Mouse (Mus musculus) MEL (cell line): Measurements from ENCODE around the gene Phf5a. TPM values are rescaled to one million over a fixed set of nuclear protein-coding genes. Genes with fewer than 3 reads are reported as not detected.

ENCODE experiments used
- DNase-seq: peaks from one replicate; pipeline ENCODE4 v3.0.0; 2011; ENCODE audit warnings: low read depth, low spot score
- H3K27ac ChIP-seq: 2 replicates; pipeline ENCODE4 v1.5.1; 2012; ENCODE audit warnings: low read depth, mild to moderate bottlenecking, control low read depth, low read length, moderate library complexity; ENCODE audit not compliant: control insufficient read depth
- H3K27me3 ChIP-seq, 2 experiments: fragments of 150-350 bp in 1 of 2; sonication (generic) in 1 of 2; 2 replicates each; pipeline ENCODE4 v1.6.1; 2012; ENCODE audit warnings: low read length in 2 of 2, mild to moderate bottlenecking in 2 of 2, improper control_type of control experiment in 1 of 2, moderate library complexity in 1 of 2; ENCODE audit not compliant: insufficient read depth in 2 of 2, control insufficient read depth in 1 of 2
- H3K36me3 ChIP-seq, 2 experiments: 2 replicates each; pipeline ENCODE4 v1.6.1; 2012 to 2014; ENCODE audit warnings: low read length in 2 of 2, improper control_type of control experiment in 1 of 2, inconsistent platforms in 1 of 2, mild to moderate bottlenecking in 1 of 2; ENCODE audit not compliant: insufficient read depth in 2 of 2, control insufficient read depth in 1 of 2
- H3K4me1 ChIP-seq, 2 experiments: fragments of 150-350 bp in 1 of 2; sonication (generic) in 1 of 2; 2 replicates each; pipeline ENCODE4 v1.6.1; 2012; ENCODE audit warnings: low read length in 2 of 2, improper control_type of control experiment in 1 of 2, mild to moderate bottlenecking in 1 of 2; ENCODE audit not compliant: insufficient read depth in 2 of 2, control insufficient read depth in 1 of 2
- H3K4me3 ChIP-seq, 2 experiments: fragments of 150-350 bp in 1 of 2; sonication (generic) in 1 of 2; 2 replicates each; pipeline ENCODE4 v1.5.1; 2012; ENCODE audit warnings: low read depth in 2 of 2, low read length in 2 of 2, mild to moderate bottlenecking in 2 of 2, moderate library complexity in 2 of 2, control low read depth in 1 of 2, improper control_type of control experiment in 1 of 2; ENCODE audit not compliant: control insufficient read depth in 1 of 2, insufficient read depth in 1 of 2
- H3K79me2 ChIP-seq: 2 replicates; pipeline ENCODE4 v1.6.1; 2012; ENCODE audit warnings: mild to moderate bottlenecking, low read length, moderate library complexity; ENCODE audit not compliant: control insufficient read depth, poor library complexity, insufficient read depth
- H3K9ac ChIP-seq: 2 replicates; pipeline ENCODE4 v1.6.1; 2012; ENCODE audit warnings: low read depth, mild to moderate bottlenecking, control low read depth, low read length, moderate library complexity; ENCODE audit not compliant: control insufficient read depth, poor library complexity, severe bottlenecking
- H3K9me3 ChIP-seq: fragments of 150-350 bp; sonication (generic); replicated peaks from 2 replicates; pipeline ENCODE4 v1.6.1; 2012; ENCODE audit warnings: mild to moderate bottlenecking, low read length, improper control_type of control experiment, moderate library complexity; ENCODE audit not compliant: insufficient read depth
- CHD1 ChIP-seq: IDR thresholded peaks from 2 replicates; pipeline ENCODE4 v1.6.1; 2012; ENCODE audit warnings: low read depth, mild to moderate bottlenecking, inconsistent platforms, low read length, improper control_type of control experiment
- CTCF ChIP-seq, 3 experiments: IDR thresholded peaks in 2 of 3; conservative IDR thresholded peaks in 1 of 3; 2 replicates each; pipeline ENCODE4 v1.5.1; 2011 to 2012; ENCODE audit warnings: low read length in 3 of 3, low read depth in 2 of 3, mild to moderate bottlenecking in 2 of 3, improper control_type of control experiment in 1 of 3, inconsistent platforms in 1 of 3, mixed read lengths in 1 of 3, moderate library complexity in 1 of 3; ENCODE audit not compliant: control insufficient read depth in 1 of 3, insufficient read depth in 1 of 3, poor library complexity in 1 of 3, severe bottlenecking in 1 of 3
- ELF1 ChIP-seq: IDR thresholded peaks from 2 replicates; pipeline ENCODE4 v1.6.1; 2014; ENCODE audit warnings: low read depth, mild to moderate bottlenecking, inconsistent platforms, low read length, improper control_type of control experiment, moderate library complexity
- ETS1 ChIP-seq: IDR thresholded peaks from 2 replicates; pipeline ENCODE4 v1.6.1; 2012; ENCODE audit warnings: low read depth, mild to moderate bottlenecking, inconsistent platforms, low read length, improper control_type of control experiment, moderate library complexity
- GATA1 ChIP-seq: IDR thresholded peaks from 2 replicates; pipeline ENCODE4 v1.6.1; 2011; ENCODE audit warnings: low read depth, low read length, improper control_type of control experiment
- HCFC1 ChIP-seq: IDR thresholded peaks from 2 replicates; pipeline ENCODE4 v1.6.1; 2012; ENCODE audit warnings: low read depth, mild to moderate bottlenecking, inconsistent platforms, low read length, improper control_type of control experiment, moderate library complexity
- JUND ChIP-seq: IDR thresholded peaks from 2 replicates; pipeline ENCODE4 v1.6.1; 2011; ENCODE audit warnings: low read depth, mild to moderate bottlenecking, improper control_type of control experiment, low read length
- KAT2A ChIP-seq: conservative IDR thresholded peaks from 2 replicates; pipeline ENCODE4 v1.6.1; 2012; ENCODE audit warnings: low read depth, low read length, improper control_type of control experiment, inconsistent platforms
- MAFK ChIP-seq: IDR thresholded peaks from 2 replicates; pipeline ENCODE4 v1.6.1; 2011; ENCODE audit warnings: low read depth, mild to moderate bottlenecking, low read length, improper control_type of control experiment, borderline replicate concordance
- MAX ChIP-seq: IDR thresholded peaks from 2 replicates; pipeline ENCODE4 v1.6.1; 2011; ENCODE audit warnings: low read length, improper control_type of control experiment
- MAZ ChIP-seq: IDR thresholded peaks from 2 replicates; pipeline ENCODE4 v1.6.1; 2012; ENCODE audit warnings: low read depth, mild to moderate bottlenecking, inconsistent platforms, low read length, improper control_type of control experiment
- MXI1 ChIP-seq: IDR thresholded peaks from 2 replicates; pipeline ENCODE4 v1.6.1; 2011; ENCODE audit warnings: mild to moderate bottlenecking, low read depth, low read length, improper control_type of control experiment
- MYB ChIP-seq: IDR thresholded peaks from 2 replicates; pipeline ENCODE4 v1.6.1; 2011; ENCODE audit warnings: mild to moderate bottlenecking, low read depth, low read length, improper control_type of control experiment
- MYC ChIP-seq: IDR thresholded peaks from 2 replicates; pipeline ENCODE4 v1.6.1; 2011; ENCODE audit warnings: low read depth, mild to moderate bottlenecking, low read length, improper control_type of control experiment, moderate library complexity
- NELFE ChIP-seq: IDR thresholded peaks from 2 replicates; pipeline ENCODE4 v1.6.1; 2011; ENCODE audit warnings: low read depth, low read length, improper control_type of control experiment
- NRF1 ChIP-seq: IDR thresholded peaks from 2 replicates; pipeline ENCODE4 v1.6.1; 2014; ENCODE audit warnings: low read depth, mild to moderate bottlenecking, inconsistent platforms, low read length, improper control_type of control experiment, moderate library complexity; ENCODE audit not compliant: poor library complexity, insufficient read depth, severe bottlenecking
- POLR2A ChIP-seq, 2 experiments: IDR thresholded peaks; 2 replicates each; pipeline ENCODE4 v1.6.1; 2011 to 2012; ENCODE audit warnings: low read length in 2 of 2, mild to moderate bottlenecking in 2 of 2, control low read depth in 1 of 2, improper control_type of control experiment in 1 of 2, low read depth in 1 of 2, moderate library complexity in 1 of 2; ENCODE audit not compliant: control insufficient read depth in 1 of 2, insufficient read depth in 1 of 2, poor library complexity in 1 of 2
- POLR2AphosphoS2 ChIP-seq: IDR thresholded peaks from 2 replicates; pipeline ENCODE4 v1.6.1; 2011; ENCODE audit warnings: low read length, improper control_type of control experiment
- RAD21 ChIP-seq: IDR thresholded peaks from 2 replicates; pipeline ENCODE4 v1.6.1; 2011; ENCODE audit warnings: mild to moderate bottlenecking, low read depth, low read length, improper control_type of control experiment
- RCOR1 ChIP-seq: IDR thresholded peaks from 2 replicates; pipeline ENCODE4 v1.6.1; 2012; ENCODE audit warnings: low read depth, mild to moderate bottlenecking, inconsistent platforms, low read length, improper control_type of control experiment
- SIN3A ChIP-seq: IDR thresholded peaks from 2 replicates; pipeline ENCODE4 v1.6.1; 2012; ENCODE audit warnings: low read length, improper control_type of control experiment, inconsistent platforms
- SMC3 ChIP-seq: IDR thresholded peaks from 2 replicates; pipeline ENCODE4 v1.6.1; 2011; ENCODE audit warnings: low read depth, low read length, improper control_type of control experiment
- TCF12 ChIP-seq: IDR thresholded peaks from 2 replicates; pipeline ENCODE4 v1.6.1; 2014; ENCODE audit warnings: low read depth, mild to moderate bottlenecking, inconsistent platforms, low read length, improper control_type of control experiment, moderate library complexity
- USF1 ChIP-seq: IDR thresholded peaks from 2 replicates; pipeline ENCODE4 v1.6.1; 2014; ENCODE audit warnings: low read depth, mild to moderate bottlenecking, inconsistent platforms, low read length, improper control_type of control experiment, moderate library complexity
- USF2 ChIP-seq, 2 experiments: IDR thresholded peaks; 2 replicates each; pipeline ENCODE4 v1.6.1; 2011 to 2012; ENCODE audit warnings: improper control_type of control experiment in 2 of 2, low read length in 2 of 2, borderline replicate concordance in 1 of 2, inconsistent platforms in 1 of 2, low read depth in 1 of 2, mild to moderate bottlenecking in 1 of 2; ENCODE audit not compliant: insufficient read depth in 1 of 2
- ZKSCAN1 ChIP-seq: IDR thresholded peaks from 2 replicates; pipeline ENCODE4 v1.6.1; 2012; ENCODE audit warnings: low read depth, mild to moderate bottlenecking, inconsistent platforms, low read length, improper control_type of control experiment, moderate library complexity
- ZMIZ1 ChIP-seq: IDR thresholded peaks from 2 replicates; pipeline ENCODE4 v1.6.1; 2012; ENCODE audit warnings: low read depth, mild to moderate bottlenecking, inconsistent platforms, low read length, improper control_type of control experiment, moderate library complexity
- ZNF384 ChIP-seq: IDR thresholded peaks from 2 replicates; pipeline ENCODE4 v1.6.1; 2012; ENCODE audit warnings: low read depth, mild to moderate bottlenecking, inconsistent platforms, low read length, improper control_type of control experiment
- polyA plus RNA-seq, 2 experiments: library from polyadenylated mRNA; stranded (reverse) in 1 of 2; unstranded in 1 of 2; fragments of >175 nt in 1 of 2; fragments of >200 nt in 1 of 2; gene quantifications; 2 replicates each; pipeline versions ENCODE4 v1.2.1 to v1.2.4; 2012; ENCODE audit warnings: low replicate concordance in 2 of 2, low read depth in 1 of 2; ENCODE audit not compliant: insufficient read length in 2 of 2, insufficient read depth in 1 of 2, missing spikeins in 1 of 2
- total RNA-seq: library from RNA; depleted of rRNA; stranded (reverse); fragments of 300-350 nt; gene quantifications from 2 replicates; pipeline ENCODE4 v1.2.3, GENCODE M21; 2012

Phf5a gene
- total and polyA plus RNA-seq, 3 experiments, result 128 to 164 TPM; not detected in 1

GRCm38 (mm10) chr15:81856030-81856790 is 15.5 kb downstream of the Phf5a start:
- Histone ChIP-seq H3K27me3 (no peaks in the 10 kb centered on the region), H3K9me3 (no peaks in the 10 kb centered on the region), H3K4me3 (peak overlapping the region; percentile 87 to 98), H3K9ac (peak overlapping the region; percentile 90), H3K36me3 (peaks cover 4 to 8% of the 10 kb centered on the region in 2 experiments; a peak in 3 of 4 replicates), H3K4me1 (peaks cover 0 to 7% of the 10 kb centered on the region in 2 experiments; a peak in 1 of 4 replicates), H3K27ac (peak overlapping the region; percentile 74), H3K79me2 (peaks cover 50% of the 10 kb centered on the region)
- TF ChIP-seq JUND (no peak), CTCF (IDR thresholded peaks at IDR 0.05 in 2 of 3, conservative IDR thresholded peaks at IDR 0.05 in 1 of 3; ENCODE audit: control insufficient read depth in 1 of 3, insufficient read depth in 1 of 3, low read depth in 2 of 3, low read length in 3 of 3, poor library complexity in 1 of 3, severe bottlenecking in 1 of 3) (no peak), USF1 (peak; percentile 63), ELF1 (peak; percentile 73), MAFK (no peak), GATA1 (no peak), MYC (0 out of 2 replicates have a peak, but pooled peaks have one; percentile 28), SMC3 (no peak), ZNF384 (no peak), TCF12 (no peak), ZMIZ1 (no peak), RAD21 (no peak), MYB (no peak), MAZ (no peak), NELFE (no peak), POLR2AphosphoS2 (no peak), ETS1 (no peak), POLR2A (IDR thresholded peaks at IDR 0.05; ENCODE audit: control insufficient read depth in 1 of 2, insufficient read depth in 1 of 2, low read depth in 1 of 2, low read length in 2 of 2, poor library complexity in 1 of 2) (peak in 1 of 2 experiments; percentile 40; a peak in 1 of 4 replicates), SIN3A (0 out of 2 replicates have a peak, but pooled peaks have one; percentile 36), USF2 (IDR thresholded peaks at IDR 0.05; ENCODE audit: borderline replicate concordance in 1 of 2, insufficient read depth in 1 of 2, low read depth in 1 of 2, low read length in 2 of 2) (no peak), MAX (no peak), KAT2A (peak; percentile 81), NRF1 (peak; percentile 87), ZKSCAN1 (no peak), CHD1 (no peak), HCFC1 (peak; percentile 97), RCOR1 (no peak), MXI1 (0 out of 2 replicates have a peak, but pooled peaks have one; percentile 61)
- peak; percentile 95 for DNase-seq
